Mouse (Mus musculus): ENCODE results near the gene Ecel1.

Gene Ecel1

DNA sequence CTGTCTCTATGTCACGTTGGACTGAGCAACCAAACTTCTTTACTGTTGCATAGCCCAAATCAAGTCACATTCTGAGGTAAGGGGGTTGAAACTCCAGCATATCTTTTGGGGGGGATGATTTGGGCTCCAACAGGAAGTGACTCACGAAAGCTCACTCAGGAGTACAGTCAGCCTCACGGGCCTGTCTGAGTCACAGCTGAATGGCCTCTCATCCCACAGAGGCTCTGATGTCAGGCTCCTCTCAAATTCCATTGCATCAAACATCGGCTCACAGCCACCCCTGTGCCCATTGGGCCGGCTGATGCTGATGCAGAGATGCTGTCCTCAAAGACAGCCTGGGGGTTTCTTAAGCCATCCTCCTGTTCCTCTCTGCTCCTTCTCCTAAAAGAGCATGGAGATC, 24.6 kb upstream of the Ecel1 start:
- H3K4me3 ChIP-seq (replicated peaks; ENCODE audit: low read length), result no peak overlapping the region

DNA sequence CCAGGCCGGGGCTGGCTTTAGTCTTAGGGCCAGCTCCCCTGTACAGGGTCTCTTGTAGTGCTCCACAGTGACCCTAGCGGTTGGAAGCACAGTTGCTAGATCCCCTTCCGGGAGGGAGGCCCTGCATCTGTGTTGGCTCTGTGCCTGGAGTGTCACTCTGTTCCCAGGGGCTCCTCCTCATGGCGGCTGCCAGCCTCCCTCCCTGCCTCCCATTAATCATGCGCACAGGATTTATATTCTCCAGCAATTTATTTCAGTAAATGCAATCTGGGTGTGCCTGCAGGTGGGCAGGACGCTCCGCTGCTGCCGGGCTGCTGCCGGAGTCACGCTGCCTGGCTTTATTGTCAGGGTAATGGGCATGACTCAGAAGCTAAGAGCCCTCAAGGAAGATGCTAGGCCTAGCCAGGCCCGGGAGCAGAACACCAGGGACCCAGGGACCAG, 19.6 kb upstream of the Ecel1 start:
- Histone ChIP-seq H3K4me1 (replicated peaks; ENCODE audit: low read depth, low read length) (peaks cover 32% of the 10 kb centered on the region), H3K36me3 (ENCODE audit: insufficient read depth, low read length) (no peaks in the 10 kb centered on the region), H3K4me3 (replicated peaks; ENCODE audit: low read length) (peak overlapping the region; percentile 58), H3K9me3 (ENCODE audit: low read length) (no peaks in the 10 kb centered on the region), H3K27me3 (ENCODE audit: insufficient read depth, low read length) (peaks cover 52% of the 10 kb centered on the region)
- peak; percentile 30; the same call in 1 of the 2 replicates for TF ChIP-seq CTCF (conservative IDR thresholded peaks at IDR 0.05; ENCODE audit: low read length)
- no peak for TF ChIP-seq NANOG (IDR thresholded peaks at IDR 0.05; ENCODE audit: borderline replicate concordance, low read length)
- TF ChIP-seq POU5F1 (IDR thresholded peaks at IDR 0.05; ENCODE audit: borderline replicate concordance, low read length), result no peak

More for the DNA sequence above, 24.6 kb upstream of the Ecel1 start:
- peaks cover 59% of the 10 kb centered on the region for H3K27me3 ChIP-seq (ENCODE audit: insufficient read depth, low read length)
- no peaks in the 10 kb centered on the region for H3K36me3 ChIP-seq (ENCODE audit: insufficient read depth, low read length)
- H3K4me1 ChIP-seq (replicated peaks; ENCODE audit: low read depth, low read length), result peaks cover 43% of the 10 kb centered on the region
- no peaks in the 10 kb centered on the region for H3K9me3 ChIP-seq (ENCODE audit: low read length)
- TF ChIP-seq NANOG (IDR thresholded peaks at IDR 0.05; ENCODE audit: borderline replicate concordance, low read length) (no peak), POU5F1 (IDR thresholded peaks at IDR 0.05; ENCODE audit: borderline replicate concordance, low read length) (no peak), CTCF (conservative IDR thresholded peaks at IDR 0.05; ENCODE audit: low read length) (no peak)

DNA sequence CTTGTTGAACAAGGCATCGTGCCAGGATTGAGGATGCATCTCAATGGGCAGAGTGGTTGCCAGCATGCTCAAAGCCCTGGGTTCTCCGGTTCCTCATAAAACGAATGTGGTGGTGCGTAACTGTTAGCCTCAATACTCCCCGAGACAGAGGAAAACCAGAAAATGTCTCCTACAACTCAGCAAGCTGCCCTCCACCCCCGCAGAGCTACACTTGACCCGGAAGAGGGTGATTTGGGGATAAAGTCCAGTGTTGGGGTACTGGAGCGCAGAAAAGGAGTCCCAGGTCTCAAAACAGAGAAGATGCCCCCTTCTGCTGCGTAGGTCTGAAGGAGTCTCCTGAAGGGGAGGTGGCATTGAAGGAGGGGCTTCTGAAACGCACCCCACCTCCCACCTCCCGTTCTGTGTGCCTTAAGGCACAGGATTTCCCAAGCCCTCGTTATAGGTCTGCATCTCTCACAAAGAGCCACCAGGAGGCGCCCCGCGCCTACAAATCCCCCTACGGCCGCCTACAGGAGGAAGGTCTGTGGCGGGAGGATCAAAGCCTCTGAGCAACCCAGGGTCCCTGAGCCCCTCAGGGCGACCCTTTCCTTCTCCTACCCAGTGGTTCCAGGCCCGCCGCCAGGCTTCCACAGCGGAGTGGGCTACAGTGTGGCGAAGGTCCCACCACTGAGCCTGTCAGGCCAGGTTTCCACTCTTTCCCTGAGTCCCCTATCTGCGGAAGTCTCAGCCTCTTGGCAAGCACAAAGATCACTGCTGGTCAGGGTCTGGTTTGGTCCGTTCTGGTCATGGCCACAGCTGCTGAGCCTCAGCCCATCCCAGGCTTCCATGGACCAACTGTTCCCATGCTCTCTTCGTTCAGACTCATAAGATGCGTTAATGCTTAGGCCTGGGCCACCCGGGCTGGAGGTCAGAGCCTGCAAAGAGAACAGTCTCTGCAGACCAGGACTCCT, 18.0 kb upstream of the Ecel1 start:
- H3K36me3 ChIP-seq (ENCODE audit: insufficient read depth, low read length), result no peaks in the 10 kb centered on the region
- peaks cover 38% of the 10 kb centered on the region for H3K4me1 ChIP-seq (replicated peaks; ENCODE audit: low read depth, low read length)
- H3K4me3 ChIP-seq (replicated peaks; ENCODE audit: low read length), result peak overlapping the region; percentile 18; the same call in 1 of the 2 replicates
- peaks cover 57% of the 10 kb centered on the region for H3K27me3 ChIP-seq (ENCODE audit: insufficient read depth, low read length)
- TF ChIP-seq NANOG (IDR thresholded peaks at IDR 0.05; ENCODE audit: borderline replicate concordance, low read length) (no peak), CTCF (conservative IDR thresholded peaks at IDR 0.05; ENCODE audit: low read length) (peak; percentile 82), POU5F1 (IDR thresholded peaks at IDR 0.05; ENCODE audit: borderline replicate concordance, low read length) (no peak)
- H3K9me3 ChIP-seq (ENCODE audit: low read length), result no peaks in the 10 kb centered on the region

DNA sequence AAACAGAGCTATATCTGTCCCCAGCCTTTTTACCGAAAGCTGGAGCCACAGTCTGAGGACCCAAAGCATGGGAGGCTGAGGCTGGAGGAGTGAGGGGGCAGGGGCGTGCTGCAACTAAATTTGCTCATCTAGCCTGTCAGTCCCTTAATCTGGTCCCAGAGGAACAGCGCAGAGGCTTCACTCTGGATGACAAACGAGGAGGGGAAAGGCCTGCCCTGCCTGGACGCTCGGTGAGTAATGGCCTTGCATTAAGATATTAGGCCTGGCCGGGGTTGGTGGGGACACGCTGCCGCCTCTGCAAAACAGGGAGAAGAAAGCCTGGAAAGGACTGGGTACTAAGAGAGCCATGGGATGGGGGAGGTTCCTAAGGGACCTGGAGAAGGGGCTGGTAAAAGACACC, 16.0 kb upstream of the Ecel1 start:
- H3K27me3 ChIP-seq (ENCODE audit: insufficient read depth, low read length), result peaks cover 72% of the 10 kb centered on the region
- peaks cover 41% of the 10 kb centered on the region for H3K4me1 ChIP-seq (replicated peaks; ENCODE audit: low read depth, low read length)
- no peak for TF ChIP-seq POU5F1 (IDR thresholded peaks at IDR 0.05; ENCODE audit: borderline replicate concordance, low read length)
- H3K4me3 ChIP-seq (replicated peaks; ENCODE audit: low read length), result no peak overlapping the region
- no peaks in the 10 kb centered on the region for H3K9me3 ChIP-seq (ENCODE audit: low read length)
- no peaks in the 10 kb centered on the region for H3K36me3 ChIP-seq (ENCODE audit: insufficient read depth, low read length)

DNA sequence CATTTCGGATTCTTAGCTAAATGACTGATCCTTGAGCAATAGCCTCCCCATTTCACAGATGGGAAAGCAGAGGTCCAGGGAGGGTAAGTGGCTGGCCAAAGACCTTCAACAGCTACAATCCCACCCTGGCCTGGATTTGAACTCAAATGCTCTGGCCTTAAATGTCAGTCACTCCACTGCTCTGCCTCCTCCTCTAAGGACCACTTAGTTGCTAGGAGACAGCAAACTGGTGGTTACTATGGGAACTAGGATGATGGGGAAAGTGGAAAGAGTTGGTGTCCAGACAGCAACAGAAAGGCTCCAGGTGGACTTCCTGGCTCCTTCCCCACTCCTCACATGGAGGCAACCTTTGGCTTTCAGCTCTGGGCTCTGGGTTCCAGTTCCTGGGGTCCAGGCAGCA, 15.0 kb upstream of the Ecel1 start:
- H3K4me3 ChIP-seq (replicated peaks; ENCODE audit: low read length), result no peak overlapping the region
- no peak for TF ChIP-seq NANOG (IDR thresholded peaks at IDR 0.05; ENCODE audit: borderline replicate concordance, low read length)
- no peak for TF ChIP-seq POU5F1 (IDR thresholded peaks at IDR 0.05; ENCODE audit: borderline replicate concordance, low read length)
- no peak for TF ChIP-seq CTCF (conservative IDR thresholded peaks at IDR 0.05; ENCODE audit: low read length)
- peaks cover 37% of the 10 kb centered on the region for H3K4me1 ChIP-seq (replicated peaks; ENCODE audit: low read depth, low read length)
- H3K27me3 ChIP-seq (ENCODE audit: insufficient read depth, low read length), result peaks cover 76% of the 10 kb centered on the region
- H3K9me3 ChIP-seq (ENCODE audit: low read length), result no peaks in the 10 kb centered on the region
- H3K36me3 ChIP-seq (ENCODE audit: insufficient read depth, low read length), result no peaks in the 10 kb centered on the region

DNA sequence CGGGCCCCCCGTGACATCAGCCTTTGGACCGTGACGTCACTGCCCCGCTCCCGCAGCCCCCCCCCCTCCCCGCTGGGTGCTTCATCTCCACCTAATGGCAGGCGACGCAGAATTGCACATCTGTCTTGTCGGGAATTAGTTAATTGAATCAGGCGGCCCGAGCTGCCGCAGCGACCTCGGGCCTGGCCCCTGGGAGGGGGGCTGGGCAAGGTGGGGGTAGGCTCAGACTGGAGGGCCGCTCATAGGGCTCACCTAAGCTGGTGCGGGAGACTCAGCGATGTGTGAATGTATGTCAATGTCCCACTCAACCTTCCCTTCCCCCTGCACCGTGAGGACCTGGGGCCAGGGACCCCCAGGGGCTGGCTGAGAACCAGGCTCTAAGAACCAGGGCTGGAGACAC, 14.1 kb upstream of the Ecel1 start:
- TF ChIP-seq CTCF (conservative IDR thresholded peaks at IDR 0.05; ENCODE audit: low read length), result no peak
- no peak for TF ChIP-seq NANOG (IDR thresholded peaks at IDR 0.05; ENCODE audit: borderline replicate concordance, low read length)
- TF ChIP-seq POU5F1 (IDR thresholded peaks at IDR 0.05; ENCODE audit: borderline replicate concordance, low read length), result no peak
- no peaks in the 10 kb centered on the region for H3K9me3 ChIP-seq (ENCODE audit: low read length)
- H3K27me3 ChIP-seq (ENCODE audit: insufficient read depth, low read length), result peaks cover 85% of the 10 kb centered on the region
- H3K4me1 ChIP-seq (replicated peaks; ENCODE audit: low read depth, low read length), result peaks cover 29% of the 10 kb centered on the region
- no peaks in the 10 kb centered on the region for H3K36me3 ChIP-seq (ENCODE audit: insufficient read depth, low read length)
- H3K4me3 ChIP-seq (replicated peaks; ENCODE audit: low read length), result peak overlapping the region; percentile 45; the same call in 1 of the 2 replicates

DNA sequence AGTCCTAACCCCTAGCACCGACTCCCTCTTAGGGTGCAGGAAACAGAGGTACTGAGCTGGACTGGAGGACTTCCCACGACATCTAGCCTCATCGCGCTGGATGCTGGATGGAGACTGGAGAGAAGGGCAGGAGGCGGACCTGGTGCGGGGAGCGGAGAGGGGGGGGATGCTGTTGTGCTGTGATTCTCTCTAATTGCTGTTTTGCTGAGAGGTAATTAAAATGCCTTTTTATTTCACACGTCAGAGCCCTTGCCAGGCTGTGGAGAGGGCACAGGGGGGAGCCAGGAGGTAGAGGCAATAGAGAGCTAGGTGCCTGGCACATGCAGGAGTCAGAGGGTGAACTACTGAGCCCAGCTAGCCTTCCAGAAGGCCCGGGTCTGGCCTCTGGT, 8.5 kb upstream of the Ecel1 start:
- Histone ChIP-seq H3K4me3 (replicated peaks; ENCODE audit: low read length) (no peak overlapping the region), H3K9me3 (ENCODE audit: low read length) (no peaks in the 10 kb centered on the region), H3K27me3 (ENCODE audit: insufficient read depth, low read length) (peaks cover 90% of the 10 kb centered on the region), H3K36me3 (ENCODE audit: insufficient read depth, low read length) (no peaks in the 10 kb centered on the region), H3K4me1 (replicated peaks; ENCODE audit: low read depth, low read length) (peaks cover 14% of the 10 kb centered on the region)
- TF ChIP-seq CTCF (conservative IDR thresholded peaks at IDR 0.05; ENCODE audit: low read length), result no peak
- TF ChIP-seq NANOG (IDR thresholded peaks at IDR 0.05; ENCODE audit: borderline replicate concordance, low read length), result no peak
- TF ChIP-seq POU5F1 (IDR thresholded peaks at IDR 0.05; ENCODE audit: borderline replicate concordance, low read length), result no peak

DNA sequence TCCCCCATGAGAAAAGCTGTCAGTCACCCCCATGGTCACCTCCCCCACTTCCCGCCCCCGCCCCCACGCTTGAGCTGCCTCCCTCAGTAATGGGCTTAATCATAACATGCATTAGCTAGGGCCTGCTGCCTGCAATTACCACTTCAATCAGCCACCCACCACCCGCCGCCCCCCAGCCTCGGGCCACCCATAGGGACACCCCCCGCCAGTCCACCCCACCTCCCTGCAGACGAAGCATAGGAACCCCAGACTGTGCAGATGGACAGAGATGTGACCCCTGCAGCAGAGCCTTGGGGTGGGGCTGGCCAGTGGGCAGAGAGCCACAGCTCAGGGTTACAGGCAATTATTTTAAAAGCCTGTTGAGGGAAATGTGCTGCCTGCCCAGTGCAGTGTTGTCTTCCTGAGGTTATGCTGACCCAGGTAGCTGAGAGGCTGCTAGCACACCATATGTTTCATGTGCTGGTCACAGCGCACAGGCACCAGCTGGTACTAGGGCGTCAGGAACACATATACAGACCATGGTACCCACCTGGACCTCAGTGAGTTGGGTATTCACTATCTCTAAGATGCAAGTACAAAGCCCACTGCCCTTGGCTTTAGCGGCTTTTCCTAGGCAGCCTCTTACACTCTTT, 8.0 kb upstream of the Ecel1 start:
- no peaks in the 10 kb centered on the region for H3K9me3 ChIP-seq (ENCODE audit: low read length)
- peaks cover 12% of the 10 kb centered on the region for H3K4me1 ChIP-seq (replicated peaks; ENCODE audit: low read depth, low read length)
- H3K36me3 ChIP-seq (ENCODE audit: insufficient read depth, low read length), result no peaks in the 10 kb centered on the region
- peaks cover 86% of the 10 kb centered on the region for H3K27me3 ChIP-seq (ENCODE audit: insufficient read depth, low read length)
- TF ChIP-seq CTCF (conservative IDR thresholded peaks at IDR 0.05; ENCODE audit: low read length), result no peak
- TF ChIP-seq POU5F1 (IDR thresholded peaks at IDR 0.05; ENCODE audit: borderline replicate concordance, low read length), result no peak
- TF ChIP-seq NANOG (IDR thresholded peaks at IDR 0.05; ENCODE audit: borderline replicate concordance, low read length), result no peak
- no peak overlapping the region for H3K4me3 ChIP-seq (replicated peaks; ENCODE audit: low read length)
